Mouse (Mus musculus): ENCODE measurements at regions not wholly inside any gene's neighbourhood (a gene's known extent, or its start where the extent isn't known, plus 50 kb on each side); places are given as distances from the start of the nearest gene placed in this dataset.

- DNase-seq = no peak
These were observed 1795.2 kb upstream of the Gm37988 start for GRCm38 (mm10) chr1:3012530-3012929.

- DNase-seq = no peak
These were observed 1744.9 kb upstream of the Gm37988 start for GRCm38 (mm10) chr1:3062759-3063158.

GRCm38 (mm10) chr1:3094375-3094774, 1713.3 kb upstream of the Gm37988 start:
- DNase-seq = no peak

- peak; percentile 30 for DNase-seq
These were observed 1712.8 kb upstream of the Gm37988 start for GRCm38 (mm10) chr1:3094910-3095309.

GRCm38 (mm10) chr1:3113564-3113963, 1694.1 kb upstream of the Gm37988 start:
- no peak for DNase-seq

- no peak for DNase-seq
These were observed 1687.9 kb upstream of the Gm37988 start for GRCm38 (mm10) chr1:3119498-3120391.

GRCm38 (mm10) chr1:3120392-3120690, 1687.4 kb upstream of the Gm37988 start:
- no peak for DNase-seq

- no peak for DNase-seq
These were observed 1686.4 kb upstream of the Gm37988 start for GRCm38 (mm10) chr1:3121288-3121687.

GRCm38 (mm10) chr1:3121745-3122144, 1685.9 kb upstream of the Gm37988 start:
- DNase-seq = no peak
